Mouse (Mus musculus): ENCODE data around the gene Dnajb9. TPM values are rescaled to one million over a fixed set of nuclear protein-coding genes. Genes with fewer than 3 reads are reported as not detected.

The Dnajb9 gene
- polyA plus RNA-seq, 1 experiment from 2014 or later: 23.2 TPM

- H3K27ac ChIP-seq: no peak overlapping the region
- 53% methylated on average over 9 of the region's 9 CpGs for WGBS
- H3K9me3 ChIP-seq: no peaks in the 10 kb centered on the region
- no peak for DNase-seq (ENCODE audit: low spot score)
- H3K4me1 ChIP-seq: no peaks in the 10 kb centered on the region
- H3K36me3 ChIP-seq: no peaks in the 10 kb centered on the region
- H3K27me3 ChIP-seq (ENCODE audit: insufficient read depth, poor library complexity, severe bottlenecking): no peaks in the 10 kb centered on the region
- no peak overlapping the region for H3K4me3 ChIP-seq
Observed at GRCm38 (mm10) chr12:44181081-44181982, 28.8 kb downstream of the Dnajb9 start.

DNA sequence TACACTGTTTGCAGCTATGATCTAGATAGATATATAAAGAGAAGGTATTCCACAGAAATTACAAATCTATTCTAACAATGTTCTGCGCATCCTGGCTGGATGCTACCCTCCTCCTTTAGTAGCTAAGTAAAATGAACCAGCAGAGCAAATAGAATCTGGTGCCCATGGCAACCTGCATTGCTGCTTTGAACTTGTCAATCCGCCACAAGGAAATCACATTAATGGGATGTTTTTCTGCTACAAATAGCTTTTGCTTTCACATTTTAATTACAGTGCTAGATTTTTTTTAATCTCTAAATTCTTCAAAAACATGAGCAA is 33.1 kb downstream of the Dnajb9 start:
- Histone ChIP-seq H3K27ac (no peak overlapping the region), H3K9me3 (no peaks in the 10 kb centered on the region), H3K4me1 (no peaks in the 10 kb centered on the region), H3K36me3 (no peaks in the 10 kb centered on the region), H3K4me3 (no peak overlapping the region), H3K27me3 (ENCODE audit: insufficient read depth, poor library complexity, severe bottlenecking) (no peaks in the 10 kb centered on the region)
- DNase-seq (ENCODE audit: low spot score): no peak
- 86% methylated on average over 2 of the region's 2 CpGs for WGBS

GRCm38 (mm10) chr12:44176331-44177037 is 33.6 kb downstream of the Dnajb9 start:
- no peak overlapping the region for H3K27ac ChIP-seq
- no peak for DNase-seq (ENCODE audit: low spot score)
- no peak overlapping the region for H3K4me3 ChIP-seq
- 56% methylated on average over 10 of the region's 10 CpGs for WGBS
- H3K36me3 ChIP-seq: no peaks in the 10 kb centered on the region
- H3K9me3 ChIP-seq: no peaks in the 10 kb centered on the region
- H3K4me1 ChIP-seq: no peaks in the 10 kb centered on the region
- no peaks in the 10 kb centered on the region for H3K27me3 ChIP-seq (ENCODE audit: insufficient read depth, poor library complexity, severe bottlenecking)

GRCm38 (mm10) chr12:44166949-44167348 is 43.2 kb downstream of the Dnajb9 start:
- Histone ChIP-seq H3K4me1 (no peaks in the 10 kb centered on the region), H3K4me3 (no peak overlapping the region), H3K9me3 (no peaks in the 10 kb centered on the region), H3K27ac (no peak overlapping the region), H3K36me3 (no peaks in the 10 kb centered on the region), H3K27me3 (ENCODE audit: insufficient read depth, poor library complexity, severe bottlenecking) (no peaks in the 10 kb centered on the region)
- no peak for DNase-seq (ENCODE audit: low spot score)

DNA sequence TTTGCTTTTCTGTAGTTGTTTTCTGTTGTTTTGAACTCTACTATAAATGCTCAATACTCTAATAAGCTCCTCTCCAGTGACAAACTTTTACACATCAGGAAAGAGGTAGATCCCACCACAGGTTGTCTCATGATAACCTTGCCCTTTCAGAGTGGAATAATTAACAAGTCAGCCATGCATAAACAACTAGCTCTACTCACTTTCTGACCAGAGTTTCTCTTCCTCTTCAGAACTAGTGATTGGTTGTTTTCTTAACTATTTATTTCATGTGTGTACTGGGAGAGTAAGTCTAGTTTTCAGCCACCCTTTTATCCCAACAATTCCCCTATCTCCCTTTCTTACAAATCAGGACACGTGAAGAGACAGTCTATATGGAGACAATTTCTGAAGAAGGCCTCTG is 50.8 kb downstream of the Dnajb9 start:
- Histone ChIP-seq H3K4me3 (no peak overlapping the region), H3K27me3 (ENCODE audit: insufficient read depth, poor library complexity, severe bottlenecking) (no peaks in the 10 kb centered on the region), H3K4me1 (no peaks in the 10 kb centered on the region), H3K9me3 (no peaks in the 10 kb centered on the region), H3K36me3 (no peaks in the 10 kb centered on the region), H3K27ac (no peak overlapping the region)
- DNase-seq (ENCODE audit: low spot score): no peak
- WGBS: 58% methylated on average over 1 of the region's 1 CpGs

Small RNAs within 50 kb of the gene (microRNA-seq; reads per million reads assigned to microRNA genes)
- 1.0 reads per million for gene Mir5627

Other genes with a start within 250 kb of the Dnajb9 start
- gene Pnpla8, start 11.0 kb upstream of the Dnajb9 start, polyA plus RNA-seq (2016; fragmentation: Nextera tagmentation; extraction: Ambion mirVana): 48.8 and 53.7 TPM in 2 replicates
- gene Nrcam, start 118.6 kb upstream of the Dnajb9 start, polyA plus RNA-seq (2016; fragmentation: Nextera tagmentation; extraction: Ambion mirVana): 0.94 and 1.2 TPM in 2 replicates

Data from heart, embryonic 10.5 days (tissue).